Mouse (Mus musculus) cortical plate, adult 2 months (tissue): ENCODE measurements at regions not wholly inside any gene's neighbourhood (a gene's known extent, or its start where the extent isn't known, plus 50 kb on each side); places are given as distances from the start of the nearest gene placed in this dataset.

Experiments used
- CTCF ChIP-seq: fragments of 200-500 bp; IDR thresholded peaks from 2 replicates; pipeline ENCODE4 v1.5.1; 2011; ENCODE audit warnings: mild to moderate bottlenecking, control low read depth, low read length; ENCODE audit not compliant: insufficient read depth; ENCODE audit errors: extremely low read depth
- POLR2A ChIP-seq: fragments of 200-500 bp; IDR thresholded peaks from 2 replicates; pipeline ENCODE4 v1.6.1; 2011; ENCODE audit warnings: mild to moderate bottlenecking, low read length, control low read depth; ENCODE audit not compliant: insufficient read depth; ENCODE audit errors: extremely low read depth

DNA sequence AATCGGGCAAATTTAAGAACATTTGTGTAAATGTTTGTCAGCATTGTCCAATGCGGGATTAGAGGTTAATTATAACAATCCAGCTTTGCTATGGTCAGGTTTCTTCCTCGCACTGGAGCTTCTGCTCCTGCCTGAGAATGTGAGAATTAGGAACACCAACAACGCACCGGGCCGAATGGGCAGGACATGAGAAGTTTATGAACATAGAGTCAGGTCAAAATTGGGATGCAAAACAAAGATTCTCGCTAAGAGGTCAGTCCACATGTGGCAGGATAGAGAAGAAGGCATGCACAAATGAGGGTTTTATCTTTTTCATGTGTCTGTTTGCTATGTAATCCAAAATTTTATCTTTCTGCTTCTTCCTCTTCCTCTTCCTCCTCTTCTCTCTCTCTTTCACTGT, 585.7 kb downstream of the Tmem182 start:
- TF ChIP-seq CTCF (no peak), POLR2A (no peak)
